Mouse (Mus musculus) thymus, postnatal 14 days (tissue): ENCODE results near the gene Orai1.

Experiments used
- DNase-seq: peaks from one replicate; pipeline ENCODE4 v3.0.0; 2021

Gene Orai1

DNA sequence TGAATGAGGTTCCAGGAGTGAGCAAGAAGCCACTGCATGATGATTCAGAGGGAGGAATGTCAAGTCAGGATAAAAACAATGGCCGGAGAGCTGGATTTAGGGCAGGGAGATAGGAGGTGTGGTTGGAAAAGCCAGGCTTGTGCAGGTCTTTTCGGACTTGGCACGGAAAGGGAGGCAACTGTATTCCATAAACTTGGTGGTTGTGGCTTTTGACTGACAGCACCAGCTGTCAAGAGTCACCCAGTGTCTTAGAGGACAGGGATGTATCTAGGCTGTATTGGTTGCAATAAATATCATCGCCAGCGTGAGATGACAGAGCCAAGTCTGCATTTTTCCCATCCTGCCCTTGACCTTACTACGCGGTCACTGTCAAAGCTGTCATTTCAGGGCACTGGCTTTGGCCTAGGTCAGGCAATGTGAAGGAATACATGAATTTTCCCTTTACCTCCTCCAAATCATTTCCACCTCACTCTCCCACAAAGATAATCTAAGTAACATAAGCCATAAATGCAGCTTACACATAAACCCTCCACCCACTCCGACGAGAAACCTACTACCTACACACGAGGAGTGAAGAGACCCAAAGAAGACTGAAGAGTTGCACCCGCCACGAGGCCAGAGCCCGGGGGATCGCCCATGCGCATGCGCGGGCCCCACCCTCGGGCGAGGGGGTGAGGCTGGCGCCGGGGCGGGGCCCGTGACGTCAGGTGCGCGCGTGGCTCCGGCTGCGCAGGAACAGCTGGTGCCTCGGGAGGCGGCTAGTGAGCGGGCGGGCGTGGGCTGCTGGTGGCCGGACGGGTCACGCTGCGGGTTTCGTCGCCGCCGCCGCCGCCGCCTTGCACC lies 60.9 kb downstream of the Orai1 start:
- peak; percentile 98 for DNase-seq

DNA sequence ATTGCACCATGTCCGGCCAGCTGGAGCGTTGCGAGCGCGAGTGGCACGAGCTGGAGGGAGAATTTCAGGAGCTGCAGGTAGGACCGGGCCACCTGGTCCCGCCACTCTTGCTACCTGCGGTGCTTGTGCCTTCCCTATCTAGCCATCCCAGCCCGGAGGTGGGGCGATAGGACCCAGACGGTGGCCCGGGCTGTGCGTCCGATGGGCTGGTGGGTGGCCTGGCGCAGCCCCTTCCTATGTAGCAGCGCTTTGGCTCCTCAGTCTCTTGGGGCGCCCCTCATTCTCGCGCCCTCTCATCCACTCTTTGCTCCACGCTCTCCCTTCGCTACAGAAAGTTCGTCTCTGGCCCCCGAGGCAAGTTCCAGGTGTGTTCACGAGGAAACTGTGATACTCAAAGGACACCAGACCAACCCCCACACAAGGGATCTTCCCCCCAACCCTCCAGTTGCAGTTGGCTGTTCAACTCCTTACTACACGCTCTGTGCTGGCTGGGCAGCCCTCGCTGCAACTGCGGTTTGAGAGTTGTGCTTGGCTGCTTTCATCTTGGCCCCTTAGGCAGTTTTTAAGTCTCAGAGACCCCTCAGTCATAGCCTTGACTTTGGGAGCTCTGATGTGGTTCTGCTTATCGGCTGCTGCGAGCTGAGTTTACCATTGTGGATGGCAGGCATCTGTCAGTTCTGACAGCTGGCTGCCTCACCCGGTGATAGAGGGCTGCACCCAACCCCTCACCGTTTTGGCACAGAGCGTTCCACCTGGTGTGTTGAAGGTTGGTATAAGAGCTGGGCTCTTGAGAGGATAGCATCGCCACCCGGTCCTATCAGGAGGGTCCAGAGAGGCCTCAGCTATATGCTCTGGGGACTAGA lies 61.8 kb downstream of the Orai1 start:
- peak; percentile 85 for DNase-seq

DNA sequence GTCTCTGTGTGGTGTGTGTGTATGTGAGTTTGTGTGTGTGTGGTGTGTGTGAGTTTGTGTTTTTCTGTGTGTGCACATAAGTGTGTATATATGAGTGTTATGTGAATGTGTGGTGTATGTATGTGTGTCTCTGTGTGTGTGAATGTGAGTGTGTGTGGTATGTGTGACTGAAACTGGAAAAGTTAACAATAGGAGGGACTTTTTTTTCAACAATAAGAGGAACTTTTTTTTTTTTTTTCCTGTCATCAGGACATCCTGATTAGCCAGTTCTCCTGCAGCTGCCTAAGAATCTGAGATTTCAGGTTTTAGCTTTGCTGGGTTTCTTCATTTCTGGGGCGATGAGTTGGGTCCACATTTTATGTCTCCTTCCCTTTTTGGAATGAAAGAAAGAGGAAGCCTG lies 64.7 kb downstream of the Orai1 start:
- DNase-seq, result no peak

DNA sequence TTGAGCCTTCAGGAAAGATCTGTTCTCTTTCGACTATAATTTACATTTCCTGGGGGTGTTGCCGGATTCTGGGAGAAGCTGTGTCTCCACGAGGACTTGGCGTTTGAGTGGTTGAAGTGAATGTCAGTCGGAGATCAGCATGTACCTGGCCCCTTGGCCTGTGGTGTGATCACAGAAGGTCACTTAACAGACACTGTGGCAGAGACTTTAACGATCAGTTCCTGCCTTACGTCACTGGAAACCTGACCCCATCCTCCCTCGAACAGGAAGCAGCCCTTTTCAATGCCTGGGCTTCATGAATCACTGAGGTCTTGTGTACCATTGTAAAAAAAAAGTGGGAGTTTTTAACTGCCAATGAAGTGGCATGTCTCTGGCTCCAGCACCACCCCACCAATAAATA lies 65.2 kb downstream of the Orai1 start:
- no peak for DNase-seq
